Mouse (Mus musculus) ES-E14 (cell line): ENCODE measurements at regions not wholly inside any gene's neighbourhood (a gene's known extent, or its start where the extent isn't known, plus 50 kb on each side); places are given as distances from the start of the nearest gene placed in this dataset.

Source experiments
- DNase-seq: peaks from one replicate; pipeline ENCODE4 v3.0.0-alpha.2; 2013; ENCODE audit warnings: low read depth, low spot score
- H3K27ac ChIP-seq: 2 replicates; pipeline ENCODE4 v1.5.1; 2012; ENCODE audit warnings: low read depth, mild to moderate bottlenecking, low read length, moderate library complexity, mixed read lengths; ENCODE audit not compliant: poor library complexity, insufficient read depth, severe bottlenecking
- H3K36me3 ChIP-seq: 2 replicates; pipeline ENCODE4 v1.6.1; 2012; ENCODE audit warnings: mild to moderate bottlenecking, low read length, moderate library complexity, mixed read lengths; ENCODE audit not compliant: control insufficient read depth, poor library complexity, insufficient read depth, severe bottlenecking
- H3K4me1 ChIP-seq, 2 experiments: fragments of 150-350 bp in 1 of 2; sonication (generic) in 1 of 2; 2 replicates each; pipeline ENCODE4 v1.6.1; 2012; ENCODE audit warnings: low read length in 2 of 2, mild to moderate bottlenecking in 1 of 2, mixed read lengths in 1 of 2; ENCODE audit not compliant: control insufficient read depth in 2 of 2, insufficient read depth in 2 of 2, poor library complexity in 1 of 2
- H3K4me3 ChIP-seq, 2 experiments: fragments of 150-350 bp in 1 of 2; sonication (generic) in 1 of 2; 2 replicates each; pipeline ENCODE4 v1.5.1; 2012; ENCODE audit warnings: low read length in 2 of 2, low read depth in 1 of 2, mild to moderate bottlenecking in 1 of 2, mixed read lengths in 1 of 2; ENCODE audit not compliant: insufficient read depth in 1 of 2, poor library complexity in 1 of 2, severe bottlenecking in 1 of 2
- H3K9ac ChIP-seq: 2 replicates; pipeline ENCODE4 v1.6.1; 2012; ENCODE audit warnings: low read depth, mild to moderate bottlenecking, low read length, mixed read lengths; ENCODE audit not compliant: poor library complexity, insufficient read depth, severe bottlenecking
- H3K9me3 ChIP-seq: fragments of 150-350 bp; sonication (generic); 2 replicates; pipeline ENCODE4 v1.6.1; 2012; ENCODE audit warnings: low read depth, mild to moderate bottlenecking, low read length; ENCODE audit not compliant: control insufficient read depth, insufficient read depth
- CHD2 ChIP-seq: IDR thresholded peaks from 2 replicates; pipeline ENCODE4 v1.6.1; 2014; ENCODE audit warnings: mild to moderate bottlenecking, low read depth, low read length, inconsistent platforms
- HCFC1 ChIP-seq: IDR thresholded peaks from 2 replicates; pipeline ENCODE4 v1.6.1; 2012; ENCODE audit warnings: low read length, inconsistent platforms, borderline replicate concordance; ENCODE audit not compliant: insufficient read depth
- MAFK ChIP-seq: IDR thresholded peaks from 2 replicates; pipeline ENCODE4 v1.6.1; 2014; ENCODE audit warnings: mild to moderate bottlenecking, low read depth, low read length, inconsistent platforms; ENCODE audit not compliant: insufficient read depth
- ZC3H11A ChIP-seq: IDR thresholded peaks from 2 replicates; pipeline ENCODE4 v1.6.1; 2012; ENCODE audit warnings: low read depth, mild to moderate bottlenecking, inconsistent platforms, low read length, borderline replicate concordance
- ZNF384 ChIP-seq: IDR thresholded peaks from 2 replicates; pipeline ENCODE4 v1.6.1; 2012; ENCODE audit warnings: low read depth, low read length, inconsistent platforms
- in situ Hi-C, 2 experiments: fragments of 600-800 bp; cut with MboI; formaldehyde crosslinking; loops; one replicate each; pipeline ENCODE4 v1.15.1; 2025; ENCODE audit warnings: low sequenced_read_pairs in 2 of 2, inconsistent platforms in 1 of 2; ENCODE audit not compliant: unreplicated experiment in 2 of 2

- Histone ChIP-seq H3K4me1 (no peaks in the 10 kb centered on the region), H3K36me3 (no peaks in the 10 kb centered on the region), H3K27ac (no peak overlapping the region), H3K9me3 (no peaks in the 10 kb centered on the region), H3K9ac (no peak overlapping the region), H3K4me3 (no peak overlapping the region)
- DNase-seq, result peak; percentile 46
- 0 out of 2 replicates have a peak, but pooled peaks have one; percentile 35 for TF ChIP-seq ZC3H11A
- no peak for TF ChIP-seq HCFC1
- in situ Hi-C loops, result loop anchor here in 1 of 2 experiments (10.0 kb wide), 1 partner anchor 374 kb away; no protein-coding TSS in a partner anchor
These were observed 336.6 kb downstream of the Plod2 start for GRCm38 (mm10) chr9:92878589-92878988.

- DNase-seq, result no peak
- H3K36me3 ChIP-seq, result no peaks in the 10 kb centered on the region
- in situ Hi-C loops, result loop anchor here in 1 of 2 experiments (10.0 kb wide), 1 partner anchor 375 kb away; no protein-coding TSS in a partner anchor
- H3K9me3 ChIP-seq, result no peaks in the 10 kb centered on the region
- H3K4me3 ChIP-seq, result no peak overlapping the region
- no peak for TF ChIP-seq ZC3H11A
- TF ChIP-seq ZNF384, result no peak
- TF ChIP-seq CHD2, result no peak
- TF ChIP-seq MAFK, result no peak
- no peak for TF ChIP-seq HCFC1
- no peak overlapping the region for H3K27ac ChIP-seq
- H3K9ac ChIP-seq, result no peak overlapping the region
- no peaks in the 10 kb centered on the region for H3K4me1 ChIP-seq
These were observed 337.8 kb downstream of the Plod2 start for GRCm38 (mm10) chr9:92879812-92880211.

GRCm38 (mm10) chr9:92882251-92882832 lies 340.3 kb downstream of the Plod2 start:
- DNase-seq, result no peak
- in situ Hi-C loops, result no loop called here

GRCm38 (mm10) chr9:92890063-92890462 lies 348.0 kb downstream of the Plod2 start:
- Histone ChIP-seq H3K36me3 (no peaks in the 10 kb centered on the region), H3K9me3 (no peaks in the 10 kb centered on the region), H3K4me3 (no peak overlapping the region), H3K27ac (no peak overlapping the region), H3K9ac (no peak overlapping the region), H3K4me1 (no peaks in the 10 kb centered on the region)
- no peak for DNase-seq
- in situ Hi-C loops, result no loop called here
- TF ChIP-seq HCFC1 (no peak), MAFK (no peak)

More at GRCm38 (mm10) chr9:92882251-92882832, 340.3 kb downstream of the Plod2 start:
- H3K36me3 ChIP-seq, result no peaks in the 10 kb centered on the region
- H3K27ac ChIP-seq, result no peak overlapping the region
- no peak for TF ChIP-seq ZC3H11A
- no peak overlapping the region for H3K9ac ChIP-seq
- no peaks in the 10 kb centered on the region for H3K9me3 ChIP-seq
- no peak overlapping the region for H3K4me3 ChIP-seq
- H3K4me1 ChIP-seq, result no peaks in the 10 kb centered on the region

- no peaks in the 10 kb centered on the region for H3K4me1 ChIP-seq
- no peak for TF ChIP-seq CHD2
- no peak for DNase-seq
- no peaks in the 10 kb centered on the region for H3K9me3 ChIP-seq
- H3K9ac ChIP-seq, result no peak overlapping the region
- in situ Hi-C loops, result no loop called here
- H3K36me3 ChIP-seq, result no peaks in the 10 kb centered on the region
- H3K4me3 ChIP-seq, result no peak overlapping the region
- no peak overlapping the region for H3K27ac ChIP-seq
These were observed 357.7 kb downstream of the Plod2 start for GRCm38 (mm10) chr9:92899733-92900132.
